Comparison of ENCODE assay signal across 26 mouse cellular contexts in genomic region chr5:20704886-20705285, GRCm38 (mm10).
"Had no signal": no experiment of that assay in that cellular context is flagged by ENCODE, and none has a peak within 500 bp of the region (broad histone marks: within the 10 kb centered on the region; RNA-seq: fewer than 3 reads in every experiment).

No protein-coding gene starts in this region.

- ATAC-seq: hindbrain, embryonic 16.5 days; intestine, embryonic 16.5 days; liver, embryonic 12.5 days had no signal

- H3K27ac ChIP-seq: heart, embryonic 10.5 days; heart, embryonic 13.5 days; heart, embryonic 15.5 days; hindbrain, embryonic 12.5 days; hindbrain, embryonic 14.5 days; kidney, embryonic 15.5 days; kidney, postnatal 0 days; limb, embryonic 13.5 days; limb, embryonic 15.5 days; liver, embryonic 12.5 days; liver, embryonic 14.5 days had no signal

- H3K27me3 ChIP-seq: heart, embryonic 15.5 days; hindbrain, embryonic 12.5 days; kidney, embryonic 15.5 days; limb, embryonic 13.5 days had no signal

- H3K4me2 ChIP-seq: heart, embryonic 13.5 days; heart, embryonic 15.5 days; hindbrain, embryonic 12.5 days; hindbrain, embryonic 14.5 days; kidney, embryonic 15.5 days; limb, embryonic 13.5 days; limb, embryonic 15.5 days; liver, embryonic 12.5 days had no signal

- DNase-seq: gastrocnemius, postnatal 14 days; gastrocnemius, postnatal 36 days; heart, adult 18-20 months; heart, postnatal 14 days; heart, postnatal 36 days; kidney, adult 11 months; kidney, adult 2 months; kidney, adult 9 months; kidney, postnatal 14 days; kidney, postnatal 36 days; layer of hippocampus, adult 9-11 months; layer of hippocampus, postnatal 36 days; left cerebral cortex, postnatal 4 days had no signal

- H3K9ac ChIP-seq: heart, embryonic 13.5 days; heart, embryonic 15.5 days; hindbrain, embryonic 12.5 days; hindbrain, embryonic 14.5 days; kidney, embryonic 15.5 days; limb, embryonic 13.5 days; limb, embryonic 15.5 days; liver, embryonic 12.5 days; liver, embryonic 14.5 days had no signal

- H3K9me3 ChIP-seq: heart, embryonic 10.5 days; heart, embryonic 13.5 days; heart, embryonic 15.5 days; hindbrain, embryonic 12.5 days; kidney, embryonic 15.5 days; limb, embryonic 13.5 days; limb, embryonic 15.5 days; liver, embryonic 12.5 days had no signal

- H3K36me3 ChIP-seq: heart, embryonic 10.5 days; heart, embryonic 13.5 days; heart, embryonic 15.5 days; hindbrain, embryonic 12.5 days; kidney, embryonic 15.5 days; limb, embryonic 13.5 days; limb, embryonic 15.5 days; liver, embryonic 12.5 days had no signal

- H3K4me3 ChIP-seq: heart, embryonic 10.5 days; heart, embryonic 13.5 days; heart, embryonic 15.5 days; hindbrain, embryonic 12.5 days; kidney, embryonic 15.5 days; limb, embryonic 13.5 days; limb, embryonic 15.5 days; liver, embryonic 12.5 days had no signal

- H3K4me1 ChIP-seq: heart, embryonic 10.5 days; liver, embryonic 12.5 days had no signal
